Mouse (Mus musculus) right cerebral cortex, postnatal 4 days (tissue): ENCODE results near the gene Cox6a2.

Source experiments
- DNase-seq: peaks from one replicate; pipeline ENCODE4 v3.0.0-alpha.2; 2022

Cox6a2 gene

DNA sequence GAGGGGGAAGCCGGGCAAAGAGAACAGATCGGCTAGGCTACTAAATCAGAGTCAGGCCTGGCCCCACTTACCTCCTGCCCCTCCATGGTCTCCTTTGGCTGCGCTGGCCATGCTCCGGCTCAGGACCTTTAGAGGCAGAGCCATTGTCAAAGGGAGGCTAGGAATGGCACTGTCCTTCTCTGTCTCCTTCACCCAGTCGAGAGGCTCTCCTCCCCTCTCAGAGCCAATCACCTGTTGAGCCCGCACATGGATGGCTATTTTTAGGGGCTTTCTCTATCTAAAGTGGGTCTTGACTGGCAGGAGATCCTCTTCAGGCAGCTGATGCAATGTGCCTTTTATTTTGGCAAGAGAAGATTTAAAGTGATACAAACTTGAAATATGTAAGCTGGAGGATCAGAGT lies at the start of gene Cox6a2:
TSS of gene Cox6a2 (minus strand) at position 236 of the 400 bp plus-strand sequence.
- DNase-seq: no peak

DNA sequence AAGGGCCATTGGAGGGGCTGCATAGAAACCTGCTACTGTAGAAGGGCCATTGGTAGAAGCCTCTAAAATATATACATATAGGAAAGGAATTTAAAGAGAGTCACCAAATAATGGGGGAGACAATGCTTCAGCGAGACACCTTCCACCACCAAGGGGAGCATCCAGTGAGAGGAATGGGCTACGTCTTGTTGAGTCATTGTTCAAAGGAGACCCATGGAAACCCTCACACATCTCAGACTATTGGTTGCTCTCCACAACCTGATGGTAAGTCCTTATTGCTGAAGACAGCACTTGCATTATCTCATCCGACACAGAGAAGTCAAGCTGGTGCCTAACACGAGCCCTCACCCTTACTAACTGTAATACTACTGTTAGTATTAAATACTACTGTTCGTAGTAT lies 49.6 kb upstream of the Cox6a2 start:
- DNase-seq: no peak

DNA sequence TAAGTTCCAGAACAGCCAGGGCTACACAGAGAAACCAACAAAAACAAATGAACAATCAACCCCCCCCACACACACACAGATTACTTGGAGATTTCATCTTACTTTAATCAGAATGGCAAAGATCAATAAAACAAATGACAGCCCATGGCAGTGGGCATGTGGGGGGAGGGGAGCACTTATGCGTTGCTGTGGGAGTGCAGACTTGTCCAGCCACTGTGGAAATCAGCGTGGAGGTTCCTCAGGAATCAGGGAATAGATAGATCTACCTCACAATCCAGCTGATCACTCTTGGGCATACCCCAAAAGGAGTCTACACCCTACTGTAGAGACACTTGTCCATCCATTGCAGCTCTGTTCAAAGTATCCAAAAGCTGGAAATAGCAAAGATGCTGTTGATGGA lies 48.8 kb upstream of the Cox6a2 start:
- no peak for DNase-seq

DNA sequence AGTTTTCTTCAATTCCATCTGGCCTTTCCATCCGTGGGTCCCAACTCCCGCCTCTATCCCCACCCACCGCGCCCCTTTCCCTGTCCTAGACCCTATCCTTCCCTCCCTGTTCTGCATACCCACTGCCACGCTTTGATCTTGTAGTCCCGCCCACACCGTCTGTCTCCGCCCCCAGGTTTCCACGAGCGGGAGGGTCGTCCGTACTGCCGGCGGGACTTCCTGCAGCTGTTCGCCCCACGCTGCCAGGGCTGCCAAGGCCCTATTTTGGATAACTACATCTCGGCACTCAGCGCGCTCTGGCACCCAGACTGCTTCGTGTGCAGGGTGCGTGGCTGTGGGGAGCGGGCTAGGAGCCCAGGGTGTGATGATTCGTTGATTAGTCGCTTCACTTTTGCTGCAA lies 46.4 kb upstream of the Cox6a2 start:
- peak; percentile 56 for DNase-seq

DNA sequence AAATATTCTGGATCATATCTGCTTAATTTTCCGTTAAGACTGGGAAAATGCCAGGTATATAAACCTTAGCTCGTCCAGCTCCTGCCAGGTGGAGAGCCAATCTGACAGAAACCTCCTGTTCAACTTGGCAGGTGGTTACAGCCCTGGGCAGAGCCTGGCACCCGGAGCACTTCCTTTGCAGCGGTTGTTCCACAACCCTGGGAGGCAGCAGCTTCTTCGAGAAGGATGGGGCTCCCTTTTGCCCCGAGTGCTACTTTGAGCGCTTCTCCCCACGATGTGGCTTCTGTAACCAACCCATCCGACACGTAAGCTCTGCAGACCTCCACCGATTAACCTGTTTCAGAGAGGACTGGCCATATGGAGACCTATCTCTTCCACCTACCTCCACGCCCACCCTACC lies 45.8 kb upstream of the Cox6a2 start:
- DNase-seq: no peak

DNA sequence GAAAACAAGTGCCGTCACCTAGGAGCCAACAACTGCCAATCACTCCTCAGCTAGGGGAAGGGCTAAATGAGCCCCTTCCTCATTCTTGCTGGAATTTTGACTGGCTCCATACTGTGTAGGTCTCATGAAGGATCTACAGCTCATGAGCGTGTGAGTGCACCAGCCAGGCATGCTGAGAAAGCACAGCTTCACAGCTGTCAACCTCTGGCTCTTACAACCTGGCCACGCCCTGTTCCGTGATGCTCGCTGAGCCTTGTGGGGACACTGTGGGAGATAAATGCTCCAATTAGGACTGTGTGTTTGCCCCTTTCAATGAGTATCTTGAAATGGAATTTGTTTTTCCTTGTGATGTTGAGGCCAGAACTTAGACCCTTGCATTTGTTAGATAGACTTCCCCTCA lies 43.8 kb upstream of the Cox6a2 start:
- no peak for DNase-seq

DNA sequence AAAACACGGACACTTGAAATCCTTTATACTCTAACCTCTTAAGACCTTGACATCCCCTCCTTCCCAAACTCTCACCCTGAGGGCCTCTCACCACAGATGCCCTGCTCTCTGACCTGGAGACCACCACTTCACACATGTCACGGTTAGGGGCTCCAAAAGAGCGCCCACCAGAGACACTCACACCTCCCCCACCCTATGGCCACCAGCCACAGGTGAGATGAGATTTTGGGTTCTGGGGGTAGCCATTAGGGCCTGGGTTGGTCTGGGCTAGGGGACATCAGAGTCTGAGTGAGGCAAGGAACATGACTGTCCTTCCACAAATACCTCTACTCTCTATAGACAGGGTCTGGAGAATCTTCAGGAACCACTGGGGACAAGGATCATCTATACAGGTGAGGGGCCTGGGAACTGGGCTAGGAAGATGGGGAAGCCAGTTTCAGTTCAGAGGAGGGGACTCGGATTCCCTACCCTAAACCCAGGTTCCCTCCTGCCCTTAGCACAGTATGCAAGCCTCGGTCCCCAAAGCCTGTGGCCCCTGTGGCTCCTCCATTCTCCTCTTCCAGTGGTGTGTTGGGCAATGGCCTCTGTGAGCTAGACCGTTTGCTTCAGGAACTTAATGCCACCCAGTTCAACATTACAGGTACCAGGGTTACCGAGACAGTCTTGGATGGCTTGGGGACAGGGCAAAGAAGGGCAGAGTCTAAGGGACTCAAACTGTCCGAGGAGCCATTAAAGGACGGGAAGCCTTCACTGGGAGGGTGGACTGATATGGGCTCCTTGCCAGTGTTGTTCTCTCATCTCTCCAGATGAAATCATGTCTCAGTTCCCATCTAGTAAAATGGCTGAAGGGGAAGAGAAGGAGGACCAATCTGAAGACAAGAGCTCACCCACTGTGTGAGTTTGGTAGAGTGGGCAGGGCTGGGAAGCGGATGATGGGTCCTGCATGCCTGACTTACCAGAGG lies 42.2 kb upstream of the Cox6a2 start:
- DNase-seq: no peak

DNA sequence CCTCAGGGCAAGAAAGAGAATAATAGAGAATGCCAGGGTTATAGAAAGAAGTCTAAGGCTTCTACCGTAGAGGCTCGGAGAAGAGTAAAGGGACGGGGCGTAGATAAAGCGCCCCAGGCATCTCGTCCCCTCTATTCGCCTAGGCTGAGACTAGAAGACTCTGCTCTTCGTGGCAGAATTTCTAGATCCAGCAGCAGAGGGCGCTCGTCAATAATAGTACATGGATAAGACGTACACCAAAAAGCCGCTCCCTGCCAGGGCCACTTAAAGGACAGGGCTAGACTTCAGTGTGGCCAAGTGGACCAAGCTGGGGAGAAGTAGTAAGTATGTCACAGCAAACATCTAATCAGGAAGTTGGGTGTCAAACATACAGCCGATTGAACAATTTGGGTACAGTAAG lies 41.3 kb upstream of the Cox6a2 start:
- DNase-seq: peak; percentile 95

DNA sequence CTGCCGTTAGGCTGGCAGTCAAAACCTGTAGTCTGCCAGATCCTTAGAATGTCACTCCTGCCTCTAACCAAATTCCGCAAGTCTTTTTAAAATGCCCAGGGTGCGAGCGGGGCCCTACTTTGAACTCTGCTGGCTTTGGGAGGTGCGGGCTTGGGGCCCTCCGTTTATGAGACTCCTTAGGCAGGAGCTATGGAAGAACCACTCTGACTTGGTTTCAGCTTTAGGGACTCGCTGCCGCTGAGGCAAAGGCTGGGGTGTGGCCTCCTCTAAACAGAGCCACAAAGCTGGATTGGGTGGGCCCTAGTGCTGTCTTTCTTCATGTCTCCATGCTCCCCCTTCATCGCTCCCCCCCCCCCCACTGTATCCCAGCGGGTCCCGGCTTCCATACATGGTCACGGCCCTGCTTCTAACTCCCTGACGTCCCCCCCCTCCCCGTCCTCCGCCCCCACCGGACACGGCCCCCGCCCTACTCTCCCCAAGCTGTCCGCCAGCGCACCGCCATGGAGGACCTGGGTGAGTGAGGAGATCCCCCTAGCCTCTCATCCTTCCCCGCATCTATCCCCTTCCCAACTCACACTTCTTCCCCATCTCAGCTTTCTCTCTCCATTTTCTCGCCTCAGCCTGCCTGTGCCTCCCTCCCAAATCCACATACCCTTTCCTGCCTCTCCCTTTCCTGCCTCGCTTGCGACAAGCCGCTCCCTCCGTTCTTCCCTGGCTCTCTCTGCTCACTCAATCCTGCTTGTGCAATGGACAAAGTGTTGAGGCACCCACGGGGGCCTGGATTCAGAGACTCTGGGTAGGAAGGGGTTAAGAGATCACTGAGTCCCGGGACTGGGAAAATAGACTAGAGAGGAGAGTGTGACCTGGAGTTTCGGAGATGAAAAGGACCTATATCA lies 40.6 kb upstream of the Cox6a2 start, which contains the start of gene Tgfb1i1:
TSS of gene Tgfb1i1 (plus strand) at position 317 of the 896 bp plus-strand sequence.
- DNase-seq: peak; percentile 60

DNA sequence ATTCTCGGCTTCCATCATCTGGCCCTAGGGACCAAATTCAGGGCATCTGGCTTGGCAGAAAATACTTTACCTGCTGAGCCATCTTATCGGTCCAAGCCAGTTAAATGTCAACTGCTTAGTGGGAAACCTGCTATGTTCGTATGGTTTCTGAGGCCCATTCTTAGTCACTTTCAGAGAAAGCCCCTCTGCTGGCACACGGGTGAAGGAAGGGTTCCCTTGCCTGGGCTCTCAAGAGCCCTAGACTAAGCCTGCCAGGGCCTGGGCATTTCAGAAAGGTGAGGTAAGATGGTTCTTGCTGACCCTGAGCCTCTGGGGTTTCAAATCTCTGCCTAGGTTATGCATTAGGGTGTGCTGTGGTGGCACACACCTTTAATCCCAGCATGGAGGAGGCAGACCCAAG lies 39.4 kb upstream of the Cox6a2 start:
- DNase-seq: no peak

DNA sequence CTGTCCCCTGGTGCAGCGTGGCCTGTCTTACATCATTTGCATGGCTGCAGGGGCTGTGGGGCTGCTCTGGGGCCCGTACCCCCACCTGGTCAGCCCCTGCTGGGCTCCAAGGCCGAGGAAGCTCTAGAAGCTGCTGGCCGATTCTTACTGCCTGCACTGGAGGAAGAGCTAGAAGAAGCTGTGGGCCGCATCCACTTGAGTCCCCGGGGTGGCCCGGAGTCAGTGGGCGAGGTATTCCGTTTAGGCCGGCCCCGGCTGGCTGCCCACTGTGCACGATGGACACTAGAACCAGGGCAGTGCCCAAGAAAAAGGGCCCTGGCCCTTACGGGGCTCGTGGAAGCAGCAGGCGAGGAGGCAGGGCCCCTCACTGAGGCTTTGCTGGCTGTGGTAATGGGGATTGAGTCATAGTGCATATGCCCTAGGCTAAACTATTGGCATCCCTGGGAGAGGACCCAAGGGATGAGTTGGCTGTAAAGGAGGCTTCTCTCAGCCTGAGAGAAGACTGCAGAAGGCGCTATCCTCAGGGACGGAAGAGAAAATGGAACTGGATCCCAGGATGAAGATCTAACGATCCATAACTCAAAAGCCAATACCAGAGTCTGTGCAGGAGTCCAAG lies 38.3 kb upstream of the Cox6a2 start:
- no peak for DNase-seq

DNA sequence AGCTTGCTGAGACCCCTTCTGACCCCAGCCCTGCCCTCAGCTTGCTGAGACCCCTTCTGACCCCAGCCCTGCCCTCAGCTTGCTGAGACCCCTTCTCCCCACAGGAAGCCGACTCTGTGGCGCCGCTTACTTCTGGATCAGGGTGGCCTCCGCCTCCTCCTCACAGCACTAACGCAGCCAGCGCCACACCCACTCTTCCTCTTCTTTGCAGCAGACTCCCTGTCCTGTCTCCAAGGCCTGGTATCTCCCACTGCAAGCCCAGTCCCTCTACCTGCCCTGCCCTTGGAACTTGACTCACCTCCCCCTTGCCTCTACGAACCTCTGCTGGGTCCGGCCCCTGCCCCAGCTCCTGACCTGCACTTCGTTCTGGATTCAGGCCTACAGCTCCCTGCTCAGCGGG lies 37.7 kb upstream of the Cox6a2 start:
- no peak for DNase-seq

DNA sequence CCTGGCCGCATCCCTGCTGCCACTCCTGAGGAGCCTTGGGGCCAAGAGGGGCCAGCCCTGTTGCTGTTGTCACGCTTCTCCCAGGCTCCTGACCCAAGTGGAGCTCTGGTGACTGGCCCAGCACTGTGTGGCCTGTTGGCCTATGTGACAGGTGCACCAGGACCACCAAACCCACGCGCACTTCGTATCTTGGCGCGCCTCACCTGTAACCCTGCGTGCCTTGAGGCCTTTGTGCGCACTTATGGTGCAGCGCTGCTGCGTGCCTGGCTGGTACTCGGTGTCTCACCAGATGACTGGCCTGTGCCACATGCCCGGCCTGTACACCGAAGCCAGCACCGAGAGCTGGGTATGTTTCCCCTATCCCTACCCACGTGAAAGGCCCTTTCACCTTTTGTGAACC lies 36.1 kb upstream of the Cox6a2 start:
- DNase-seq: no peak

DNA sequence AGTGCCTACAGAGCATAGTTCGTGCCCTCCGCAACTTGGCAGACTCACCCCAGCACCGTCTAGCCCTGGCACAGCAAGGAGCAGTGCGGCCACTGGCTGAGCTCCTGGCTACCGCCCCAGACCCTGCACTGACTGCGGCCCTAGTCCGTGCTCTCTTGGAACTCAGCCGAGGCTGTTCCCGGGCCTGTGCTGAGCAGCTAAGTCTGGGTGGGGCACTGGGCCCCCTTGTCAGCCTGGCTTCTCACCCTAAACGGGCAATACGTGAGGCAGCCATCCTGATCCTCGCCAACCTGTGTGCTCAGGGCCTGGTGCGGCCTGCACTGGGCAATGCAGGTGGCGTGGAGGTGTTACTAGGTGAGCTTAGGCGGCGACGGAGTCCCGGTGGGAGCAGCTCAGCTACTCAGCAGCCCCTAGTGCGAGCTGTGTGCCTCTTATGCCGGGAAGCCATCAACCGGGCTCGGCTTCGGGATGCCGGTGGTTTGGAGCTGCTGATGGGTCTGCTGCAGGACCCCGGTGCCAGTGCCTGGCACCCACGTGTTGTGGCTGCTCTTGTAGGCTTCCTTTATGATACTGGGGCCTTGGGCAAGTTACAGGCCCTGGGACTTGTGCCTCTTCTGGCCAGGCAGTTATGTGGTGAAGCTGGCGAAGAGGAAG lies 34.1 kb upstream of the Cox6a2 start:
- no peak for DNase-seq

DNA sequence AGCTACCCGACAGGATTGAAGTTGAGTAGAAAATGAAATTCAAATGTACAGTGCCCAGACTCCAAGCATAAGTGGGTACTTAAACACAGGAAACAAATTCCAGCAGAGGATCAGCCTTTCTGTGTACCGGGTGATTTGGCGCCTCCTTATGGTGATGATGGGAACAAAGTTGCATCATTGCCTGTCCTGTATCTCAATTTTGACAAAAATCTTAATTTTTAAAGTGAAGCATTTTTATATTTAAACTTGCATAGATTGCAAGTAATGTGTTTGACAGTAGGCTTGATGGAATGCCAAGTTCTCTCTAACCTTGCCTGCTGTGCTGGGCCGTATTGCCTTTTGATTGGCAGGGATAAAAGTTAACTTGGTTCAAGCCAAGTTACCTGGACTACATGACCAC lies 32.8 kb upstream of the Cox6a2 start:
- DNase-seq: no peak

DNA sequence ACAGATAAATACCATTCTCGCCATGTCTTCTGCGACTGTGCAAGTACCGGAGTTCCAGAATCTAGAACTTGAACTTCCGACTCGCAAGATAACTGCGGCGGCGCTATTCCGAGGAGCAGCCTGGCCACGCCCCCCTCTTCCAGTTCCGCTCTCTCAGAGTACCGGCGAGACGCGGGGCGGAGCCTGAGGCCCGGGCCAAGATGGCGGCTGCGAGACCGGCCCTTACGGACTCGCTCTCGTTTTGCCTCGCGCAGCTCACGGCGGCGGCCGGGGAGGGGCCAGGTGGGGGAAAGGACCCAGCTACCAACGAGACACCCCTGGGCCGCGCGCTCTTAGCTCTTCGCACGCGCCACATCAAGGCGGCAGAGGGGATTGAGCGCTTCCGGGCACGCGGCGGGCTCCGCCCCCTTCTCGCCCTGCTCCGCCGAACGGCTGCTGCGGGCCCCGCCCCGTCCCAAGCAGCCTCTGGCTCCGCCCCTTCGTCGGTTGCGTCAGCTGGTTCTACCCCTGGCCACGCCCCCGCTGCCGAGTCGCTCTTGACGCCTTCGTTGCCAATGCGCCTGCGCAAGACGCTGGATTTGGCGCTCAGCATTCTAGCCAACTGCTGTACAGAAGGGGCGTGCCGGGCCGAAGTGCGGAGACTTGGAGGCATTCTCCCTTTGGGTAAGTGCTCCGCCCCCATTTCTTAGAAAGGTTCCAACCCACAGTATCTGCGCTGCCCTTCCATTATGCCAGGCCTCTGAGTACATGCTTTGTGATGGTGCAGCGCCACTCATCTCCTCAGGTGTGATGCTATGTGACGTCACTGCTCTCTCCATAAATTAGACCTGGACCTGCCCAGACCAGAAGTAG lies 32.0 kb upstream of the Cox6a2 start, which contains the start of gene 9130023H24Rik:
TSS of gene 9130023H24Rik (minus strand) at position 105 of the 852 bp plus-strand sequence.
- peak; percentile 100 for DNase-seq

DNA sequence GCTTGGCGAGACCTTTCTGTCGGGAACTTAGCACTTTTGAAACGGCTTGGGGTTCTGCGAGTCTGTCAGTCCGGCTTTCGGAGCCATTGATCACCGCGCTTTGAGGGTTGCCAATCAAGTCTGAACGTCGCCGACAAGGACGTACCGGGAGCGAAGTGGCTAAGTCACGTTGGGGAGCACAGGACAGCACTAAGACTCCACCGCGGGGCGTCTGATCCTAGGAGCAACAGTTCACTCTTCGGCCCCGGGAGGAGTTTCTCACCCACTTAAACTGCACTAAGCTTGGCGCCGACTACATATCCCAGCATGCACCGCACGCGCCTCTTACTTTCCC lies 31.4 kb upstream of the Cox6a2 start:
- DNase-seq: no peak

DNA sequence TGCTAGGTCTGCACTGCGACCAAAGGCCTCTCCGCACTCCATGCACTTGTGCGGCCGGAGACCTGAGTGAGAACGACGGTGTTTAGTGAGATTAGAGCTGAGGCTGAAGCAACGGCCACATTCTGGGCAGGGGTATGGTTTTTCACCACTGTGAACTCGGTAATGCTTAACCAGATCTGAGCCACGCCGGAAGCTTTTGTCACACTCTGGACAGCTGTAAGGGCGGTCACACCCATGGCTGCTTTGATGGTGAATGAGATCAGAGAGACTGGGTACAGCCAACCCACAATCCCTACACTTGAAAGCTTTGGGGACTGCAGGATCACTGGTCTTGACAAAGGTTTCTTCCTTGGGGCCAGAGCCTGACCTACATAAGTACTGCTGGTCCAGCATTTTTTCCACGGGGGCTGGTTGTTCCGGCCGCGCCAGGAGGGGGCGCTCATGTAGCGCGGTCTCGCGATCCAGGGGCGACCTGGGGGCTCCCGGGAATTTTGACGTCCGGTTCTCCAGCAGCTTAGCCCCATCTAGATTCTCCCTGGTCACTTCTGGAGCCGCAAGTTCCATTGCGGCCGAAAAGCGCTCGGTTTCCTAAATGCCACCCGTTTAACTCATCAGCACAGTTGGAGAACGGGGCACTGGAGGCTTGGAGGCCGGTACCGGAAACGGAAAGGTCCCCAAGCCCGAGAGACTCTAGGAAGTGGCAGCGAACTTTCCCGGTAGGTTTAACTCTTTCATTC lies 30.8 kb upstream of the Cox6a2 start, which contains the start of gene Armc5:
TSS of gene Armc5 (plus strand) at position 487 of the 737 bp plus-strand sequence.
- peak; percentile 82 for DNase-seq

DNA sequence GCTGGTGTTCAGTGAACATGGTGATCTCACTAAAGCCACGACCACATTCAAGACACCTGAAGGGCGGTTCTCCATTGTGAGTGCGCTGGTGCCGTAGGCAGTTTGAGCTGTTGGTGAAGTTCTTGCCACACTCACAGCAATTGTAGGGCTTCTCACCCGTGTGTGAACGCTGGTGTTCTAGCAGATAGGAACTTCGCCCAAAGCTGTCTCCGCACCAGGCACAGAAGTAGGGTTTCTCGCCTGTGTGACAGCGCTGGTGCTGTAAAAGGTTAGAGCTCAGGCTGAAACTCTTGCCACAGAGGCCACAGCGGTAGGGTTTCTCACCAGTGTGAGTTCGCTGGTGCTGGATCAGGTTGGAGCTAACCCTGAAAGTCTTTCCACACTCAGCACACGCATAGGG lies 30.2 kb upstream of the Cox6a2 start:
- no peak for DNase-seq

DNA sequence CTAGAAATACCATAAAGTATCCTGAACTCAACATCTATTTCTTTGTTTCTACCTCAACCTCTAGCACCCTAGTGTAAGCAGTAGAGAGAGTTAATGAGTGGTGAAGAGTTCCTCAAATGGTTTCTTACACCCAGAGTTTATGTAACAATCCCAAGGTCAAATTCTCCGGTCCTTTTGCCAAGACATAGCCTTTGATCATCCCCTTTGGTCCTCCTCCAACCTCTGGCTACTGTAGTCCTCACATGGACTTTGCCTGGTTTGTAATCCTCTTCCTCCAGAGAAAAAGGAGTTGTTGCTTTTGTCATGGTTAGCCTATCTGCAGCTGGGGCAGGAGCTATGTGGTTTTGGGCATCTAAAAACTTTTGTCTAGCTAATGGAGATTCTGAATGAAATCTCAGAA lies 29.3 kb upstream of the Cox6a2 start:
- no peak for DNase-seq

DNA sequence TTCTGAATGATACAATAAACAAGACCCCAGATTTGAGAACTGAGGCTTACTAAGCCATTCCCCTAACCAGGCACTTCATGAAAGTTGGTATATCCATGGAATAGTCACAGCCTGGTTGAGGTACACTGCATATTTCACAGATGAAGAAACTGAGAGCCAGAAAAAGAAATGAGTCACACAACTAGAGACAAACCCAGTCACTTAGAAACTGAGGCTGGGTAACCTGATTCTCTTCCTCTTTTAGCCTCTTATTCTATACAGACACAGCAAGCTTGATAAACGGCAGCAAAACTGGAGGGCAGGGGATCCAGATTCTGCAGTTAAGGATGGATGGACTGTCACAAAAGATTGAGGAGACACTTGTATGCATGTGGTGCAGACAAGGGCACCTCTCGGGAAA lies 28.6 kb upstream of the Cox6a2 start:
- DNase-seq: no peak
